Mouse (Mus musculus): Measurements from ENCODE around the gene Gprc5d.

The Gprc5d gene

DNA sequence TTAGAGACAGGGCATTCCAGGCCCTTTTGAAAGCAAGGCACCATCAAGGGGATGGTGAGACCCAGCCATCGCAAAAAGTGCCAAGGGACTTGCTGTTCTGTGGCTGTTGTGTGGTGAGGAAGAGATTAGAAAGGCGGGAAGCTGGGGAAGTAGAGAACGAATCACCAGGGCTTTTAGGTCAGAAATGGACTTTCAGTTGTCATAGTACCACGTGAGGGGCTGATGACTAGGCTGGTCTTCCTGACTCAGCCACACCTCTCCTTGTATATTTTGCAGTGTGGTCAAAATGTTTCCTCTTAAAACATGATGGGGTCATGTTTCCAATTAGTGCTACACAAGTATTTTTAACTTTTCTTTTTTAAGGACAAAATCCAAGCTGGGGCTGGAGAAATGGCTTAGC, 17.7 kb upstream of the Gprc5d start:
- no peak for DNase-seq (ENCODE audit: low spot score)

DNA sequence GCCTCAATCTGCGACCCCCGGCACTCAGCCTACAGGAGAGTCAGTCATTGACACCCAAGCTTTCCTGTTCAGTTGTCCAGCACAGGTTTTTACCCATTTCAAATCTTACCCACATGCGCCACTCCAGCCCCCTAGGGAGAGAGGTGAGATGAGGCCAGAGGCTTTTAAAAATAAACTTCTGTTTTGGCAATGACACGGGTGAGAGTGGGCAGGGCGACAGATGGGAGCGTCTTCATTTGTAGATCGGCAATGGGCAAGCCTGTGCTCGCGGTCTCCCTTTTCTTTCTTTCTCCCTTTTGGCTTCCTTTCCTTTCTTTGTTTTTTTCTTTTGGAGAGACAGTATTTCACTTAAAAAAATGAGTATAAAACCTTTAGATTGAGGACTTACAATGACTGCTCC, 15.4 kb upstream of the Gprc5d start:
- DNase-seq (ENCODE audit: low spot score) = no peak

DNA sequence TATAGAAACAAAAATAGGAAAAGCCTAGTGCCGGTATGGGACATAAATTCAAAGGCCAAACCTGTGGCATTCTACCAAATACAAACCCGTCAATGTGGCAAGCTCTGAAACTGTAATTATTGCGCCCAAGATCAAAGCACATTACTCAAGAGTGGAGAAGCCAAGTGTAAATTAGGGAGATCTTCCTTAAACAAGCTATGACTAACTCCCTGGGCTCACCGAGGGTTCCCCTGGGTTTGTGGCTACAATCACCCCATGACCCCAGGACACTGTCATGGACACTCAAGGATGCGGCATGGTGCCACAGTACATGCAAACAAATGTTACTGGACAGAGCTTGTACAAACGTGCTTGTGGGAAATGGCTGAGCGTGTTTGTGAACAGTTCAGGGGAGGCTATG, 15.0 kb upstream of the Gprc5d start:
- DNase-seq (ENCODE audit: low spot score) = no peak

DNA sequence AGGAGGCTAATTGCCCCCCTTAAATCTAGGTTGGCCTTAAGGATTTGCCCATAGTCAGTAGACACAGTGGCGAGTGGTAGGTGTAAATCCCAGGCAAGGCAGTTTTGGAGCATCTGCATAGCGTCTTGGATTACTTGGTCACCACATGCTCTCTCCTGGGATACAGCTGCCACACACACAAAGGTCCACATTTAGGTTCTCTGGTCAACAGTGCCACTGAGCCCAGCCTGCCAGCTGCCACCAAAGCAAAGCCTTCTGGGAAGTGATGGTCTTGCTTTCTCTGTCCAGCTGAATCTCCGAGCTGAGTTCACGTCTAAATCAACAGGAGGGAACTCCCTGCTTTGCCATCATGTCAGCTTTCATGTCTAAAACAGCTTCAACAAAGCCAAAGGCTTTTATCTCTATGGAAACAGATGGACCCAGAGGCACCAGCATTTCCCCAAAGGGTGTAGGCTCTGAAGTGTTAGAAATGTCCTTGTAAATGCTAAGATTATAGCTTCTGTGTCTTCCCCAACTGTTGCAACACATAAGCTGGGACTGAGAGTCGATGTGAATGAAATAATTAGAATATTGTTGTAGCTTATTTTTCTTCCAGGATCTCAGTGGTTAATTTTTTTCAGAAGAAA, 6.8 kb upstream of the Gprc5d start:
- no peak for DNase-seq (ENCODE audit: low spot score)

DNA sequence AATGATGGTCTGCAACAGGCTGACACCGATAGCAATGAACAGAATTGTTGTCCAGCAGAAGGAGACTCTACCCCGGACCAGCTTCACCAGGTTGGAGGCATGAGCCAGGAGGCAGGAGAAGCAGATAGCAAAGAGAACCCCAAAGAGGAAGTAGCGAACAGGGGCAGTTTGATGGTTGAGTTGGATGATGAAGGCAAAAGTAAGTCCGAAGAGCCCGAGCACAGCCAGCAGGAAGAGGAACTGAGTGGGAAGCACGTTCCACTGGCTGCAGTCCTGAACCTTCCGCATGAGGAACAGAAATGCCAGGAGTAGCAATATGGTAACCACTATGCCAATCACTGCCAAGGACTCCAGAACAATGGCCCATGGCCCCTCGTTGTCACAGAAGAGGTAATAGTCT, 1.6 kb downstream of the Gprc5d start:
- no peak for DNase-seq (ENCODE audit: low spot score)

DNA sequence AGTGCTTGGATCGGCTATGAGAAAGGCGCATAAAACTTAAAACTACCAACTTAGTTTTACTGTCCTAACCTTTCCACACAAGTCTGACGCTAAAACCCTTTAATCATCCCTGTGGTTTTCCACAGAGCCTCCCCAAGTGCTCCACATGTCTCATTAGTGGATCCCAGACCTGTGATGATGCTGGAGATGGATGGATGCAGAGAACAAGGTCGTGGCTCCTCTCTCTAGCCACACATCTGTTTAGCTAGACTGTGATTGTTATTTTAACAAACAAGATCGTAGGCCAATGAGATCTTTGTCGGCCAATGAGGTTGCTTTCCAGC, 5.0 kb downstream of the Gprc5d start:
- no peak for DNase-seq (ENCODE audit: low spot score)

DNA sequence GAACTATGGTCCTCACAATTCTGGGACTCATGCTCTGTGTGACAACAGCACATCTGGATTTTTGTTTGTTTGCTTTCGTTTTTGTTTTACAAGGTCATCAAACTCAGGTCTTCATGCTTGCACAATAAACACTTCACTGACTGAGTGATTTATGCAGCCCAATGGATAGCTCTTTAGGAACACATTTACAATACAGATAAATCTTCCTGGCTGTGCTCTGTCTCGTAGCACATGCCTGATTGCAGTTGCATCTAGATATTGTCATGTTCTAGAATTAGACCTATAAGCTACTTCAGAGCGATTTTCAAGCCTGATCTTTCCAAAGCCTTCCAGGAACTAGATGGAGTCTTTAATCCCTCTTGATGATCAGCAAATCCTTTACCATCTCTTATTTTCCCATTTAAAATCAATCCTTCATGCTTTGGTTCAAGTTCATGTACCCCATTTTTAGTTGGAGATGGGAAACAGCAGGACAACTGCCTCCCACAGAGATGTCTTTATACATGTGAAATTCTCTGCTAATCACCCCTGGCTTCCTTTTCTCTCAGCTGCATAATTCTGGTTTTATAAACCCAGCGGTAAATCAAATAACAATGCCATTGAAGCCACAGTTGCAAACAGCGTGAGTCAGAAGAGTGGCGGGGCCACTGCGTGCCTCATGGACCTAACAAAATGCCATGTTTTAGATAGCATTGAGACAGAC, 5.5 kb downstream of the Gprc5d start:
- no peak for DNase-seq (ENCODE audit: low spot score)

DNA sequence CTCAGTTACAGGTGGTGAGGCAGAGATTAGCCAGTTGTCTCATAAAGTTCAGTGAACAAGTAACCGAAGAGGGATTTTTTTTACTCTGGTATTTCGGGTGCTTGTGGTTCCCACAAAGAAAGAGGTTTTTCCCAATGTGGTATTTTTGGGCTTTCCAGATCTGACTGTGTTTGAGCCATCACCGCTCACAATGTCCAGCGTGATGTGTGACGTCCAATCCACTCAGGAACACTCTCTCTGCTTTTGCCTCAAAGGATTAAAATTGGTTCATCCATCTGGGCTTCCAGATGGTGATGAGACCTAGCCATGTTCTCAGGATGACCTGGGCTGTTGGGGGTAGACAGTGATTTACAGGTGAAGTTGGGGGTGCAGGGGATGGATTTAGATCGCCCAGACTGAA, 11.1 kb downstream of the Gprc5d start:
- DNase-seq (ENCODE audit: low spot score) = no peak

DNA sequence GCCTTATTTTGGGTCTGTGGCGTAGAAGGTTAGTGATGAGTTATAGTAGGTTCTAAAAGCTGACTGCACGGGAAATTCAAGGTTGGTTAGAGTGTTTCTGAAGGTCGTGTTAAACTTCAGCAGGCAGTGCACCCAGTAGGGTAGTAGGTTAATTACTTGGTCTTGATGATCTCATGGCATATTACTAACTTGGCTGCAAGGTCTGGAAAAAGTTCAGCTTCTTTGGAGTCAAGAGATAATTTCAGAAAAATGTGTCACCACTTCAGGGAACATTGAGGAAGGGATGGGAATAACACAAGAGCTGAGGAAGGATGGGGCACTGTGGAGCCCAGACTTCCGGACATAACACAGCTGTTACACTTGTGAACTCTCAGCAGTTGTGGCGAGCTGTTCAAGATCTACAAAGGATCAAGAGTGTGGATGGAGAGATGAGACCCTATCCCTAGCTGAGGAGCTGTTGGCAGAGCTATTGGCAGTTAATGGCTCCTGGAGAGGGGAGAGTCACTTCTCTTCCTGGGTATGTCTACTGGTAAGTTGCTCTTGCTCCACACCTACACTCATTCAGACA, 15.3 kb downstream of the Gprc5d start:
- DNase-seq (ENCODE audit: low spot score) = no peak

DNA sequence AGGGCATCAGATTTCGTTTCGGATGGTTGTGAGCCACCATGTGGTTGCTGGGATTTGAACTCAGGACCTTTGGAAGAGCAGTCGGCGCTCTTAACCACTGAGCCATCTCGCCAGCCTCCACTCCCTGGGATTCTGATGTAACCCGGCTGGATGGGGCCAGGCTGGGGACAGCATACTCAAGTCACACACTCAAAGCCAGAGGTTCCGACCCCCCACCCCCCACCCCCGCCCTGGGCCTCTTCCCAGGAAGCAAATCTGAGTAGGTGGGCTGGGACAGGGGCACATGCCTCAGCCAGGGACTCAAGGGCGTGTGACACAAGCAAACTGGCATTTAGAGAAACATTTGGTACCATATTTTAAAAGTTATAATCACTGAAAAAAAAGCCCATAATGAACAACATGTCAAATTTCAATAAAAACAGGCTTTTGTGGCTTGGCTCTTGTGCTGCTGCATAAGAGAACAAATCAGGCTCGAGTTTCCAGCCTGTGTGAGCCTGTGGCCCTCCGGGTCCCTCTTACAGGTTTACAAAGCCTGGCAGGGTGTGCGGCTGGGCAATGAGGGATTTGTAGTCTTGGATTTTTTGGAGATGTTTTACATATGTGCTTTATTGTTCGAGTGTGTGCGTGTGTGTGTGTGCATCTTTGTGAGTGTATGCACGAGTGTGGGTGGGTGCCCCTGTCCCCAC, 17.2 kb downstream of the Gprc5d start:
- DNase-seq (ENCODE audit: low spot score) = no peak

DNA sequence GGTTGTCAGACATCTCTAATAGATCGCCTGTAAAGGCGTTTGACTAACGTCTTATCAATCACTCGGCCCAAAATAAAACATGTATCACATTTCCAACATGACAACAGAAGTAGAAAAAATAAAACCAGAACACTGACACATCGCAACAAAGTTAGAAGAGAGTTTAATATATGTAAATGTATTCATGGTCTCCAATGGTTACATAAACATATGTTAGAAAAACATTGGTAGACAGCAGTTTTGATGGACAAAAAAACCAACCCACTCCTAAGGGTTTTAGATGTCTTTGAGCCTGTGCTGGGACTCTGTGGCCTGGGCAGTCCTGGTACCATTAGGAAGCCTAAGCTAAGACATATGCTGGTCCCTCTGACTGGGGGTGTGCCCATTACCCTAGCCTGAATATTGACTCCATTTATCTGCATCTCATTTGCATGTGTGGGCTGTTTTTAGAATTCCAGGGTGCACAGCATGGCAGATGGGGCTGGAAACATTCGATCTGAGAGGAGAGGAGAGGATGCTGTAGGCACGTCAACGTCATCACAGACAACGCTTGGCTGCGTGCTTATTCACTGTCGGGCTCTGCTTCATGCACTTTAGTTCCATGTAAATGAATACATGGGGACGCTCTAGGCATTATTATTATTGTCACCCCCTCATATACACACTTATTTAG, 25.1 kb downstream of the Gprc5d start:
- no peak for DNase-seq (ENCODE audit: low spot score)

DNA sequence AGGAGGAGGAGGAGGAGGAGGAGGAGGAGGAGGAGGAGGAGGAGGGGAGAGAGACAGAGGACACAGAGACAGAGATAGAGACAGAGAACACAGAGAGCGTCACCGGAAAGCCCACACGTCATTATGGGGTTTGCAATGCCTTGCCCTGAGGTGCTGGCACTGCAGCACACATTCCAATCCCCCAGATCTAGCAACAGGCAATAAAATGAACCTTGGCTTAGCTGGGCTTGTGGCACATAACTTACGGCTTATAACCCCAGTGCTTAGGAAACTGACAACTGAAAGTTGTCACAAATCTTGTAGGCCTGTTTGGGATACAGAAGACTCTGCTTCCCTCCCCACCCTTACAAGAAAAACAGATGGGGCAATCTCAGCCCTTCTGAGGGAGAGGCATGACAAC, 27.4 kb downstream of the Gprc5d start:
- DNase-seq (ENCODE audit: low spot score) = no peak

DNA sequence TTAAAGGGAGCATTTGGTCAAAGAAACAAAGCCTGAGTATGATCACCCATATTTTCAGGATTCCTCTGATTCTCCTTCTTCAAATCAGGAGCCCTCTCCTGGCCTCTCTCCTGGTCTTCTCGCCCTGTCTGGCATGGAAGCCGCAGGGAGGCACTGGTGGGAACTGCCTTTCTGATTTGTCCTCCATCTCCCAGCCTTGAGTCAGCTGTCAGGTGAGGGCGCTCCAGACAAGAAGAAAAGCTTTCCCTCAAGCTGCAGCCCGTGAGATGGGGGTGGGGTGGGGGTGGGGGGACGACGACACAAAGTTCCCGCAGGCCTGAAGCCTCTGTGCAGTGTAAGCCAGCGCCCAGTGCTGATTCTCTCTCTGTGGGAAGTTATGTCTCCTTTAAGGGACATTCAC, 28.3 kb downstream of the Gprc5d start:
- no peak for DNase-seq (ENCODE audit: low spot score)

DNA sequence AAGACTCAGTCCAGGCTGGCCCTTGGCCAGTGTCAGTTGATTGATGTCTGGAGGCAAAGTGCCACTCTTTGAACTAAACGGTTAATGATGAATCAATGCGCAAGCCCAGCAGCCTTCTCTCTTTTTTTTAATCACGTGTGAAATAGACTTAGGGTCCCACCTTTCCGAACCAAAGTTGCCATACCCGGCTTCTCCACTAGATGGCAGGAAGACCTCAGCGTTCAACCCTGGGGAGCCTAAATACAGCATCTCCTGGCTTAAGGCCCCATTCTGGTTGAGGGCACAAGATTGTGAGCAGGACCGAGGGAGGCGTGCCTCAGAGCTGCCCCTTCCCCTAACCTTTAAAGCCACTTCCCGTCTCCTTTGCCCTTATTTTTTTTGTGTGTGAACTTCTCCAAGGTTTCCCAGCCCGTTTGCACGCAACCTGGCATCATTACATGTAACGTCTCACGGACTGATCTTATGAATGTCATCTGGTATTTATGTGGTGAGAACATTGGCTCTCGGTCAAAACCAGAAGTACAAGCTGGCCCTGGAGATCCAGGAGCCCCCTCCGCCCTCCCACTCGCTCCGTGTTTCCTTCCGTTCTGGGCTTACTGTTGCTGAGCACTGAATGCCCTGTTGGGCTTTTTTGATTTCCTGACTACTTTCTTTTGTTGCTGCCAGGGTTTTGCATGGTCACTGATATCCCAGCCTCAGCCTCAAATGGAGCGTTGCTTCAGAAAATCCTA, 30.2 kb downstream of the Gprc5d start:
- peak; percentile 13 for DNase-seq (ENCODE audit: low spot score)

DNA sequence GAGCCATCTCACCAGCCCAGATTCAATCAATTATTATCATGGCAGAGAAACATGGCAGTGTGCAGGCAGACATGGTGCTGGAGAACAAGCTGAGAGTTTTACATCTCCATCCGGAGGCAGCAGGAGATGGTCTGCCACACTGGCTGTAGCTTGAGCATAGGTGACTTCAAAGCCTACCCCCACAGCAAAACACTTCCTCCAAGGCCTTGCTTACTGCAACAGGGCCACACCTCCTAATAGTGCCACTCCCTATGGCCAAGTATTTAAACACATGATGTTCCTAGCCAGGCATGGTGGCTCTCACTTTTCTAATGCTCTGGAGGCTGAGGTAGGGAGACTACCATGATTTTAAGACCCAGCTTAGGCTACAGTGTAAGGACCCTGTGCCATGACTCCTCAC, 32.4 kb downstream of the Gprc5d start:
- no peak for DNase-seq (ENCODE audit: low spot score)

DNA sequence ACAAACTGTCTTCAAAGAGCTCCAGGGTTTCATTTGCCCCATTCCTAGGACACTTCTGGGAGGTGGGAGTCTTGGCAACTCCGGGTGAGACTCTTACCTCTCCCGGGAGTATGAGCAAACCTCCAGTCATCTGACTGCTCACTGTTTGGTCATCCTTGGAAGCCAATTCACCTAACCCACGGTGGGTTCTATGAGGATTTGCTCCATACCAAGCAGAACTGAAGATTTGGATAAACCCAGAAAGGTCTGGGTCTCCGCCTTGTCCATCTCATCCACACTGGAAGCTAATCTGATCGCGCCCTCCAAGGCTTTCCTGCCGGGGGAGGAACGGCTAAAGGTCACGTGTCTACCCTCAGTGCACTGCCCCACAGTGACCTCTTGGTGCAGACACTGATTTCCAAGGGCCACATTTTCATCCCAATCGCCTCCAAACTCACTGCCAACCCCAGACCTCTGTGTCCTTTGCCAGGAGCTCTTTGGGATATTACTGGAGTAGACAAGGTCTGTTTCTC, 34.0 kb downstream of the Gprc5d start:
- no peak for DNase-seq (ENCODE audit: low spot score)

DNA sequence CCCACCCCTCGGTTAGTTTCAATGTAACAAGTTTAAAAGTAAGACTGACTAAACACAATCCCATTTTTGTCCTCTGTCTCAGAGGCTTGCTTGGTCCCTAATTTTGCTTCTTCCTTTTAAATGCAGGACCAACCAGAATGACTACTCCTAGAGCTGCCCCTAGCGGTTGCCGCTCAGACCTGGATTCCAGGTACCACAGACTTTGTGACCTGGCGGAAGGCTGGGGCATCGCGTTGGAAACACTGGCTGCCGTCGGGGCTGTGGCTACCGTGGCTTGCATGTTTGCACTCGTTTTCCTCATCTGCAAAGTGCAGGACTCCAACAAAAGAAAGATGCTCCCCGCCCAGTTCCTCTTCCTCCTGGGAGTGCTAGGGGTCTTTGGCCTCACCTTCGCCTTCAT, 39.7 kb downstream of the Gprc5d start:
- DNase-seq (ENCODE audit: low spot score) = no peak

DNA sequence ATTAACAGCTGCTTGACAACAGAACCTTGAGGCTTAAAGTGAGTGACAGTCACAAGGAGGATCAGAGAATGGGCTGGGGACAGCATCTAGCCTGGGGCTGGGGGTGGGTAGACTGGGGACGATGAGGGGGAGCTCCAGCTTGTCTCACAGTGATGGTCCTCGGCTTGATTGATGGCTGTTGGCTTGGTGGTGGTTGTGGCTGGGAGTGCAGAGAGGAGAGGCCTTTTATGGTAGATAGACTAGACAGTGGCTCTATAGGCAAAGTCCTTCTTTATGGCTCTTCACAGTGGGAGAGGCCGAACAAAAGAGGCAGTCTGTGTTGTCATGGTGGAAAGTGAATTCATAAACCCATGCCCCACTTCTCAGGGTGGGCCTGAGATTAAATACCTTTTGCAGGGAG, 41.9 kb downstream of the Gprc5d start:
- DNase-seq (ENCODE audit: low spot score) = no peak

DNA sequence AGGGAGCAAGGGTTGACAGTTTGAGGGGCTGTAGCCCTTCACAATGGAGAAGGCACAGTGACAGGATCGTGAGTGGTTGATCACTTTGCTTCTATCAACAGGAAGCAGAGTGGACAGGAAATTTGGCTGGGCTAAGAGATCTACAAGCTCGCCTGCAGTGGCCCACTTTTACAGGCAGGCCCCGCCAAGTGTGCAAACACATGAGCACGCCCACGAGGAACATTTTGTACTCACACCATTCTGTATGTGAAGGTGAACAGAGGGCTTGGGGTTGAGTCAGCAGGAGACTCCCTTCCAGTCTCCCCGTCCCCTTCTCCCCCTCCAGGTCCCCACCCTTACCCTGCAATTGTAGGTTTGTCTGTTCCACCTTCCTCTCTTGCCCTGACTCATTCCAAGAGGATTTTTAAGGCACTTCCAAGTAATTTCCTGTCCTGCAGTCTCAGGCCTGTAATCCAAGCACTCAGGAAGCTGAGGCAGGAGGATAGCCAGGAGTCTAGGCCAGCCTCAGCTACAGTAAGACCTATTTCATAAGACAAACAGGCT, 43.6 kb downstream of the Gprc5d start:
- DNase-seq (ENCODE audit: low spot score) = no peak

DNA sequence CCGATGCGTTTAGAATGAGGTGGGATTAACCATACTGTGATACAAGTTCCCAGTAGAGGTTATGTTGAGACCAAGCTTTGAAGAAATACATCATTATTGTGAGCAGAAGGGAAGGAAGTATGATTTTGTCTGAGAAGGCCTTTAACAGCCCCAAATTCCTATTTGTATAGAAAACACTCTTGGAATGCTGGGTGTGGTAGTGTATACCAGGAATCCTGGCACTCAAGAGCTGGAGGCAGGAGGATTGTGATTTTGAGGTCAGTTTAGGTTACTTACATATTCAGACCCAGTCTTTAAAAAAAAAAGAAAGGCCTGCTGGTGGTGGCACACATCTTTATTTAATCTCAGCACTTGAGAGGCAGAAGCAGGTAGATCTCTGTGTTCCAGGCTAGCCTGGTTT, 47.7 kb downstream of the Gprc5d start:
- no peak for DNase-seq (ENCODE audit: low spot score)

DNA sequence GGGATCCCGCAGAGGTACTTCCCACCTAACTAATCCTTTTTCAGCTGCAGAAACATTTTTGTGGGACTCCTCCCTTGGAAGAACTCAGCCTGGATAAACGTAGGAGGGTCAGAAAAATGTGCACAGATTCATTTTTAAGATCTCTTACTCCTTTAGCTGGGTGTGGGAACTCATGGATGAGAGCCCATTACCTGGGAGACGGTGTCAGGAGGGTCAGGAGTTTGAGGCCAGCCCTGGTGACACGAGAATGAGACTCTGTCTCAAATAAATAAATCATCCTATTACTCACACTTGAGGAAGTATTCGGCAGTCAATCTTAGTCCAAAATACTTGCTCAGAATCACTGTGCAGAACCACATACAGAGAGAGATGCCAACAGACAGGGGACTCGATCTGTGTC, 48.2 kb downstream of the Gprc5d start:
- no peak for DNase-seq (ENCODE audit: low spot score)

DNA sequence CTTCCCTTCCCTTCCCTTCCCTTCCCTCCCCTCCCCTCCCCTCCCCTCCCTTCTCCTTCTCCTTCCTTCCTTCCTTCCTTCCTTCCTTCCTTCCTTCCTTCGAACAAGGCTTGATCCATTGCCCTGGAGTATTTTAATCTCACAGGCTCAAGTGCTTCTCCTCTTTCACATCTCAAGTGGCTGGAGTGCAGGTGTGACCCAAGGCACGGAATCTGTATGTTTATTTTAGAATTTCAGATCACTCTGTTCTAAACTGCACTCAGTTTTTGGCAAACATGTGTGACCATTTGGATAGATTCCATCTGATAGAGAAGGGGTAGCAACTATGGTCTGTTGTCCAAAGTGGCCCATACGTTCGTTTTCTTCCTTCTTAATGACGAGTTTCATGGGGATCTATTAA, 49.9 kb downstream of the Gprc5d start:
- no peak for DNase-seq (ENCODE audit: low spot score)
